Mouse (Mus musculus): Measurements from ENCODE around the gene Bms1. TPM values are rescaled to one million over a fixed set of nuclear protein-coding genes. Genes with fewer than 3 reads are reported as not detected.

Bms1 gene
- total RNA-seq (2021), result 10 to 100 TPM; 23.2 to 27.0 TPM

DNA sequence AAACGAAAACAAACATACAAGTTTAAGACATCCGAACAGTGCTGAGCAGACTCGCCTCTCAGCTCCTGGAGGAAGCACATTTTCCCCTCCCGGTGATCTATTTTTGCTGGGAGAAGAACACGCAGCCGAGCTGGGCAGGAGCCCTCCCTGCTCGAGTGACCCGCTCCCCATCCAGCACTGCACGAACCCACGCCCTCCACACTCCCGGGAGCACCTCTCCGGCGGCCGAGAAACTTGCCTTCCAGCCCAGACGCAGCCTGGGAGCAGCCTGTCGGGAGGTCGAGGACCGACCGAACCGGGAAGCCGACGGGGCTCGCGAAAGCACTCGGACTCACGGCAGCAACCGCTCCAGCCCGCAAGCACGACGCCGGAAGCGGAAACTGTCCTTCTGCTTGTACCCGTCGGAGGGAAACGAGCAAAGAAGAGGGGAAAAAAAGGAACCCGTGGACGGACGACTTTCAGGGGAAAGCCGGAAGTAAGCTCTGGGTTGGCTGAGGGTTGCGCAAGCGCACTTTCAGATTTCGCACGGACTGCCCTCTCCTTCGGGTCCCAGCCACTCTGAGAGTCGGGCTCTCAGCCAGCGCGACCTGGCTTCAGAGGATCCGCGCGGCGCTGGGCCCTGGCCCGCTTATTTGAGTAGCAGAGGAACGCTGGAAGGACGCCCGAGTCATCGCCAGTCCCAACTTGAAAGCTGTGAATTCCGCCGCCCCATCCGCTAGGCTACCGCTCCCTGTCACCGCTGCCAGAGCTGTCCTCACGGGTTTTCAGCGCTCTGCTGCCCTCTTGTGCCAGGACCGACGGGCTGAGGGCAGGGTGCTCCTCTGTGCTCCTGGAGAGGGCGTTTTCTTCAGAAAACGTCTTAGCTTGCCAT is at the start of gene Bms1:
Gene Bms1 (minus strand): TSS at position 425 of the 871 bp plus-strand sequence.
- DNase-seq (ENCODE audit: extremely low spot score in 1 of 2, low spot score in 2 of 2), result peak; percentile 95 to 96
- intact Hi-C loops (cut with DNase I), result no loop called here

DNA sequence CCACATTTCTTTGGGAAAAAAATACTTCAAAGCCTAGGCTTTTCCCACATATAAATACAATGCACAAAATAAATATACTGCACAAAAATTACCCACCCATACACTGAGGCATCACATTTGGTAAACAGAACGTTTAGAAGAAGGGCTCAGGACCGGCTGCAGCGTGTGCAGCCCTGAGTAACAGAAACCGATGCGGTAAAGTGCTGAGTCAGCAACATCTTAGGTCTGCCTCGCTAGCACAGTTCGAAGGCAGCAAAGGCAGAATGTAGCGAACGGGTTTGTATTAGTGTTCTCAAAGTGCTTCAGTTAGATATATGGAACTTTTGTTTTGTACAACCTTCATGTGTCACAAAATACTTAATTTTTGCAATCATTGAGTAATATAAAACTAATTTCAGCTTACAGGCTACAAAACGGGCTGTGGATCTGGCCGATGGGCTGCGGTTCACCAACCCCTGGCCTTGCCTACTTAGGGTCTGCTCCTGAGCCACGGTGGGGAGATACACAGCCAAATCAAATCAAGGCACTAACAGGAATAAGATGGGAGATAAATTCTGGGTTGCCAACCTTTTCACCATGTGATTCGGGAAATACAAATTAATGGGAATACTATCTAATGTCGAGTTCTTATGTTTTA is 42.9 kb upstream of the Bms1 start:
- intact Hi-C loops (cut with DNase I), result no loop called here
- no peak for DNase-seq (ENCODE audit: extremely low spot score in 1 of 2, low spot score in 2 of 2)

- DNase-seq (ENCODE audit: extremely low spot score in 1 of 2, low spot score in 2 of 2), result no peak
- intact Hi-C loops (cut with DNase I), result no loop called here
Measured at GRCm38 (mm10) chr6:118457726-118458125, 38.5 kb upstream of the Bms1 start.

DNA sequence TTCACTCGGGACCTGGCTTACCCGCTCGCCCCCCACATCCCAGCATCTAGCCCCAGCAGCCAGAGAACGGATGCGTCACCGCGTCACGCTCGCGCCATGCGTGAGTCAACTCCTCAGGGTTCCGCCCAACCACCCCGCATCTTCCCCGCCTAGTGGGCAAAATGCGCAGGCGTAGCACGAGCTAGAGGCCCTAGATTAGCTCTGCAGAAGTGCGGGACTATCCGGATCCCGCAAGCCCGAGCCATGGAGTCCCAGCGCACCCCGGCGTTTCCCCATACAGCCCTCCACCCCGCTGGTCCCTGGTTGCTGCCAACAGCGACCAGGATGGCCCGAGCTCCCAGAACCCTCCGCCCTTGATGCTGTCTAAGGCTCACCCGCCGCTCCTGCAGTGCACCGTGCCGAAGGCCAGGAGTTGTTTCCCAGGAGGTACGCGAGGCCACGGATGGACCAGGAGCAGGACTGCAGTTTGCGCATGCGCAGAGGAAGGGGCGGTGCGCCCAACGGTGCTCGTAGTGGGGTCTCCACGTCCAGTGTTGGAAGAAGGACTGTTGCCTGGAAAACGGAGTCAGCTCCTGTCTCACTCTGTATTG is 35.9 kb upstream of the Bms1 start, which contains the start of gene Zfp248:
Gene Zfp248 (minus strand): TSS at position 487 of the 590 bp plus-strand sequence.
- intact Hi-C loops (cut with DNase I), result no loop called here

GRCm38 (mm10) chr6:118454452-118454851 is 35.2 kb upstream of the Bms1 start:
- DNase-seq (ENCODE audit: extremely low spot score in 1 of 2, low spot score in 2 of 2), result no peak

More for the DNA sequence above, 35.9 kb upstream of the Bms1 start, which contains the start of gene Zfp248:
- peak; percentile 93 to 95 for DNase-seq (ENCODE audit: extremely low spot score in 1 of 2, low spot score in 2 of 2)

DNA sequence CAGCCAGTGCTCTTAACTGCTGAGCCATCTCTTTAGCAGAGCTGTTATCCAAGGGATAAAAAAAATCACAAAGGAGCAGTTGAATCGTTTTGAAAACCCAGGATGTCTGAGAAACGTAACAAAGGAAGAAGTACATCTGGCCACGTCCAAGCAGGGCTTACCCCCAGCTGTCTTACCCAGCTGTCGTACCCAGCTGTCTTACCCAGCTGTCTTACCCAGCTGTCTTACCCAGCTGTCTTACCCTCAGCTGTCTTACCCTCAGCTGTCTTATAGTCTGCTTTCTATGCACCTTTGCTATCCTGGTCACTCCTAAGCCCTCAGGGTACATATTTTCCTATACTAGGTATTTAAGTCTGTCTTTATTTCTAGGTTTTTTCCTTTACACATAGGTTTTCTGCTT is 12.2 kb upstream of the Bms1 start:
- intact Hi-C loops (cut with DNase I), result no loop called here
- DNase-seq (ENCODE audit: extremely low spot score in 1 of 2, low spot score in 2 of 2), result no peak

More at GRCm38 (mm10) chr6:118454452-118454851, 35.2 kb upstream of the Bms1 start:
- intact Hi-C loops (cut with DNase I), result no loop called here

DNA sequence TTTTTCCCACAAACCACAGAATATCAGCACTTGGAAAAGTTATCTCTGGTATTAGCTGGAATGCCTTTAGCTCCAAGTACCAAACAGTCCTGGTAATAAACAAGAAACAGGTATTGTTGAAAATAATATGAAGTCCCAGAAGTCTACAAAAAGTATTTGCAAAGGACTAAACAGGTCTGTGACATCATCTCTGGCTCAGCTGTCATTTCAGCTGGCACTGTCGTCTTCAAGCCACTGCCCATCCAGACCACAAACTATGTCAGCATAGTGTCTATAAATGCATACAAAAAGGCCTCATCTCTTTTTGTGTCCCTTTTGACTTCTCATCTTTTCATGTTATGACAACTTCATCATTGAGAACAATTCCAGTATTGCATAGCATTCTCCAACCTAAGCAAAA is 7.4 kb upstream of the Bms1 start:
- no peak for DNase-seq (ENCODE audit: extremely low spot score in 1 of 2, low spot score in 2 of 2)
- intact Hi-C loops (cut with DNase I), result no loop called here

GRCm38 (mm10) chr6:118410428-118410827 is 8.8 kb downstream of the Bms1 start:
- intact Hi-C loops (cut with DNase I), result no loop called here
- DNase-seq (ENCODE audit: extremely low spot score in 1 of 2, low spot score in 2 of 2), result no peak

DNA sequence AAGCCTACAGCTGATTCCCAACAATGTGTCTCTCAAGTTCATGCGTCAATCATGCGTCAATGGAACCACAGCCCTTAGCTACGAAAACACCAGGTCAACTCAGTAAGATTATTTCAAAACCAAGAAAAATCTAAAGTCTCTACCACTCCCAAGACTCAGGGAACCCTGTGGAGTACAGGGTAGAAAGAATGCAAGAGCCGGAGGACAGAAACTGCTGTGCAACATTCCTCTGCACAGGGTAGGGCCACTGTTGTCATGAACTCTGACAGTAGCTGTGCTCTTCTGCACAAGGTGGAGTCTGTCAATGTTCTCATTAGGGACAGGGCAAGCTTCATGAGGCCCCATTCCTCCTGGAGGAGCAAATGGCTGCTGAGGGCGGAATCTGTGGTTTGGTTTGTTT is 10.8 kb downstream of the Bms1 start:
- no peak for DNase-seq (ENCODE audit: extremely low spot score in 1 of 2, low spot score in 2 of 2)
- intact Hi-C loops (cut with DNase I), result loop anchor here (10.0 kb wide), 1 partner anchor 136 kb away; no protein-coding TSS in a partner anchor

DNA sequence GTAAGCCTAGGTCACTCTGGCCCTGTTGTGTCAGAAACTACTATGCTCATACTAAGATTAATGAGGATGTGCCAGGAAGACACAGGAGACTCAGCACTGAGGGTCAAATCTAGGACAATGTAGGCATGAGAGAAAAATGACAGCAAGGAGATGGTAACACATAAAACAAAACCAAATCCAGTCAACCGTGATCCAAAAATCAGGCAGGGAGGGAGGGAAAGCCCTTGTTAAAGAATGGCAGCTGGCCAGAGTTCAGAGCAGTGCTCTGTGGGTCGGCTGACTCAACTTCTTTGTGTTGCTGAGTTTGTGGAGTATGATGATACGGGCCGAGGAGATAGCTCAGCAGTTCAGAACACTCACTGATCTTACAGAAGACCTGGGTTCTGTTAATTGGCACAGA is 12.9 kb downstream of the Bms1 start:
- intact Hi-C loops (cut with DNase I), result loop anchor here (10.0 kb wide), 1 partner anchor 138 kb away; no protein-coding TSS in a partner anchor
- no peak for DNase-seq (ENCODE audit: extremely low spot score in 1 of 2, low spot score in 2 of 2)

GRCm38 (mm10) chr6:118390746-118391145 is 28.5 kb downstream of the Bms1 start:
- no peak for DNase-seq (ENCODE audit: extremely low spot score in 1 of 2, low spot score in 2 of 2)
- intact Hi-C loops (cut with DNase I), result no loop called here

GRCm38 (mm10) chr6:118385962-118386361 is 33.3 kb downstream of the Bms1 start:
- intact Hi-C loops (cut with DNase I), result no loop called here
- no peak for DNase-seq (ENCODE audit: extremely low spot score in 1 of 2, low spot score in 2 of 2)

GRCm38 (mm10) chr6:118381234-118381633 is 38.0 kb downstream of the Bms1 start:
- intact Hi-C loops (cut with DNase I), result no loop called here
- no peak for DNase-seq (ENCODE audit: extremely low spot score in 1 of 2, low spot score in 2 of 2)

GRCm38 (mm10) chr6:118380630-118381029 is 38.6 kb downstream of the Bms1 start:
- DNase-seq (ENCODE audit: extremely low spot score in 1 of 2, low spot score in 2 of 2), result no peak
- intact Hi-C loops (cut with DNase I), result no loop called here

GRCm38 (mm10) chr6:118379451-118380167 is 39.7 kb downstream of the Bms1 start:
- DNase-seq (ENCODE audit: extremely low spot score in 1 of 2, low spot score in 2 of 2), result peak; percentile 64 to 85
- intact Hi-C loops (cut with DNase I), result no loop called here

DNA sequence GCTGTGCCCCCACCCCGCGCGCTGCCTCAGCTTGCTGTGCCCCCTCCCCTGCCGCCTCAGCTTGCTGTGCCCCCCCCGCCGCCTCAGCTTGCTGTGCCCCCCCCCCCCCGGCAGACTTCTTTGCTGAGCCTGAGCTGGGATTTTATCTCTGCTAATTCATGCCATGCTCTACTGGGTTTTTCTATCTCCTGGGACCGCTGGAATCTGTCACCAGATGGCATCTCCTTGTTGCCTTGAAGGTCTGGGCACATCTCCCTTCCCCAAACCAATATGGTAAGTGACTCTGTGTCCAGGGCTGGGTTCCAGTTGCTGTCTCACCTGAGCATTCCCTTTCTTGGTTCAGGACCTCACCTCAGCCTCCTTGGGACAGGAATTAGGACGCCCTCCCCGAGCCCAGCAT is 41.7 kb downstream of the Bms1 start:
- DNase-seq (ENCODE audit: extremely low spot score in 1 of 2, low spot score in 2 of 2), result no peak
- intact Hi-C loops (cut with DNase I), result loop anchor here (1.0 kb wide), 1 partner anchor 199 kb away; no protein-coding TSS in a partner anchor

GRCm38 (mm10) chr6:118376023-118376422 is 43.3 kb downstream of the Bms1 start:
- intact Hi-C loops (cut with DNase I), result no loop called here
- no peak for DNase-seq (ENCODE audit: extremely low spot score in 1 of 2, low spot score in 2 of 2)

- DNase-seq (ENCODE audit: extremely low spot score in 1 of 2, low spot score in 2 of 2), result no peak
- intact Hi-C loops (cut with DNase I), result no loop called here
Measured at GRCm38 (mm10) chr6:118375457-118375856, 43.8 kb downstream of the Bms1 start.

DNA sequence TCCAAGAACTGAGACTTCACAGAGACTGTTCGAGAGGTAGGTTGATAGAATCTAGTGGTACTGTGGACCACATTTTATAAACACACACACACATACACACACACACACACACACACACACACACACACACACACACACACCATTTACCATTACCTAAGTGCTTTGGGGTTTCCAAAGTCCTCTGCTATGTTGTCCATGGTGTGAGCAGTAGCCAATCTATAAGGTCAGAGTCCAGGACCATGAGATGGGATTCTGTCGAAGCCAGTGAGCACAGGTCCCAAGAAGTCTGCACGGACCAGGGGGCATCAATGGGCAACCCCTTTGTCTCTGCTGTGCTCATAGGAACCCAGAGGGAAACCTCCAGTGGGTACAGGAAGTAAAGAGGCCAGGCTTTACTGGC is 44.2 kb downstream of the Bms1 start:
- intact Hi-C loops (cut with DNase I), result no loop called here
- no peak for DNase-seq (ENCODE audit: extremely low spot score in 1 of 2, low spot score in 2 of 2)
